Mouse (Mus musculus) R1 (cell line): Measurements from ENCODE around the gene Ascl3.

ENCODE experiments used
- DNase-seq: peaks from one replicate; pipeline ENCODE4 v3.0.0-alpha.2; 2018; ENCODE audit warnings: low read depth, low spot score

The Ascl3 gene

DNA sequence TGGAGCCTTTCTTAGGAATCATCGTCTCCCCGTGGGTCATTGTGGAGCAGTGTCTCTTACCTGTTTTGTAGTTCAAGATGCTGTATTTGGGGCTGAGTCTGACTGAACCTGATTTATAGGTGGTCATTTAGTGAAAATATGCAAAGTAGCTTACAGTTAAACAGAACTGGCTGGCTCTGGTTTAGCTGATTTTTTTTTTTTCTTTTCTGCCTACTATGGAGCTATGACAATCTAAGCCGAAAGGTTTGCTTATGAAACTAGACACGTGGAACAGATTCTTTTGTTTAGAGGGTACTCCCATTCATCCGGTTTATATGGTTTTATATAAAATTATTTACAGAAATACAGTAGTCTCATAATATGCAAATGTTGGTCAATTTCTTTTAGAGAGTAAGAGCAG is at the start of gene Ascl3:
Gene Ascl3, minus strand, starts transcription at position 101 of the 400 bp plus-strand sequence.
- DNase-seq: no peak

GRCm38 (mm10) chr7:109781087-109781469 is 49.6 kb upstream of the Ascl3 start:
- DNase-seq: peak; percentile 44

DNA sequence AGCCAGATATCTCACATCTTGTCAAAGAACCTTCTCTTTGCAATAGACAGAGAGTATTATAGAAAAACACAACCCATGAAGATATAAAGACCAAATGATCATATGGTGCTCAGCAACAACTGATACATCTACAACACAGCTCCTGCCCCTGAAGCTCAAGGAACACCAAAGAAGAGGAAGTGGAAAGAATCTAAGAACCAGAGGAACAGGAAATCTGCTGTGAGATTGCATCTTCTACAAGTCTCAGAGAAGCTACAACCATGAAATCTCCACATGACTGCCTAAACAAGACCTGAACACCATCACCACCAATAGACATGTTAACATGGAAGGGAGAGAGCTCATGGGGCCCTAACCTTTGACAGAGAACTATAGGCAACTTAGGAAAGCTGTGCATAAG is 40.7 kb upstream of the Ascl3 start:
- DNase-seq: no peak

GRCm38 (mm10) chr7:109768699-109769383 is 37.3 kb upstream of the Ascl3 start:
- DNase-seq: no peak

- DNase-seq: no peak
These were observed 36.2 kb upstream of the Ascl3 start for GRCm38 (mm10) chr7:109767575-109768350.

GRCm38 (mm10) chr7:109764009-109764408 is 32.5 kb upstream of the Ascl3 start:
- DNase-seq: no peak

GRCm38 (mm10) chr7:109756291-109756690 is 24.8 kb upstream of the Ascl3 start:
- DNase-seq: no peak

- no peak for DNase-seq
These were observed 22.5 kb upstream of the Ascl3 start for GRCm38 (mm10) chr7:109754034-109754433.

- peak; percentile 64 for DNase-seq
These were observed 20.7 kb upstream of the Ascl3 start, which contains the start of gene Tmem9b for GRCm38 (mm10) chr7:109752008-109752925. Gene Tmem9b, minus strand, starts transcription at chr7:109752875.

- no peak for DNase-seq
These were observed 20.0 kb upstream of the Ascl3 start for GRCm38 (mm10) chr7:109751427-109752007.

GRCm38 (mm10) chr7:109747747-109748146 is 16.2 kb upstream of the Ascl3 start:
- DNase-seq: no peak

GRCm38 (mm10) chr7:109741703-109742102 is 10.2 kb upstream of the Ascl3 start:
- no peak for DNase-seq

- no peak for DNase-seq
These were observed 9.5 kb upstream of the Ascl3 start for GRCm38 (mm10) chr7:109741060-109741459.

DNA sequence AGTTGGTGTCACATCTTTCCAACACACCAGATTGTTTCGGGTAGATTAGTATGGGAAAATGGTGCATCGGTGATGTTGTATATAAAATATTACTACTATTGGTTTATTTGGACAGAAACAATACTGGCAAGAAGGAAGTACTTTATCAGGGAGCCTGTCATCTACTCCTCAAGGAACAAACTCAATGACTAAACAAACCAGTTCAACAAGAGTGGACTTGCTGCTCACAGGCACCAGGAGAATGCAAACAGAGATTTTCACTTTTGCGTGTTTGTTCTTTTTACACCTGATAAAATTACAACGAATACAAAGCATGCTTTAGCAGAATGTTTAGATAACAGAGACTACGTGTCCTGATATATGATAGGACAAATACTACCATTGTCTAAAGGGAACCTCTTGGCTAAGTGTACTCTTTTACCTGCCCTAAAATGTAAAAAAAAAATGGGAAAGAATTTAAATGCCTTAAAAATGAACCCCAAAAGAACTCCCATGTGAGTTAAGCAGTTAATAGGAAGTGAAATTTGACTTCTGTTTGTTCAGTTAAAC is 8.4 kb upstream of the Ascl3 start:
- DNase-seq: no peak

- no peak for DNase-seq
These were observed 3.3 kb upstream of the Ascl3 start for GRCm38 (mm10) chr7:109734806-109735205.

DNA sequence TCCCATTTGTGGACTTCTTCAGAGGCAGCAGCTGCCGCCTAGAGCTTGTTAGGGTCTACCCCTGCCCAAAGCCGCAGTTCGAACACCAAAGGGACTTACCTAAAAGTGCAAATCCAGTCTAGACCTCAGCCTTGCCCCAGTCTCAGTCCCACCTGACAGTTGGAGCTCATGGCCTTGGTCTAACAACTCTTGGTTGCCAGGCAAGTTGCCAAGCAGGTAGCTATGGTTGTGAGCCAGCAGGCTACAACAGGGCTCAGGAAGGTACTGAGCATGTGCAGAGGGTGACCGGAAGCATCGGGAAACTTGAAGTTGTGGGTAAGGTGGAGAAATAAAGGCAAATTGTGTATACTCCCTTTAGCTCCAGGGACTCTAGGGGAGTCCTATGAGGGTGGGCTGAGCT is 7.8 kb downstream of the Ascl3 start, which contains the start of gene BC051019:
Gene BC051019, minus strand, starts transcription at position 154 of the 400 bp plus-strand sequence.
- peak; percentile 25 for DNase-seq

- DNase-seq: peak; percentile 34
These were observed 8.4 kb downstream of the Ascl3 start for GRCm38 (mm10) chr7:109723114-109723513.

- peak; percentile 87 for DNase-seq
These were observed 8.9 kb downstream of the Ascl3 start for GRCm38 (mm10) chr7:109722618-109723017.

- peak; percentile 64 for DNase-seq
These were observed 12.2 kb downstream of the Ascl3 start for GRCm38 (mm10) chr7:109719286-109719685.

DNA sequence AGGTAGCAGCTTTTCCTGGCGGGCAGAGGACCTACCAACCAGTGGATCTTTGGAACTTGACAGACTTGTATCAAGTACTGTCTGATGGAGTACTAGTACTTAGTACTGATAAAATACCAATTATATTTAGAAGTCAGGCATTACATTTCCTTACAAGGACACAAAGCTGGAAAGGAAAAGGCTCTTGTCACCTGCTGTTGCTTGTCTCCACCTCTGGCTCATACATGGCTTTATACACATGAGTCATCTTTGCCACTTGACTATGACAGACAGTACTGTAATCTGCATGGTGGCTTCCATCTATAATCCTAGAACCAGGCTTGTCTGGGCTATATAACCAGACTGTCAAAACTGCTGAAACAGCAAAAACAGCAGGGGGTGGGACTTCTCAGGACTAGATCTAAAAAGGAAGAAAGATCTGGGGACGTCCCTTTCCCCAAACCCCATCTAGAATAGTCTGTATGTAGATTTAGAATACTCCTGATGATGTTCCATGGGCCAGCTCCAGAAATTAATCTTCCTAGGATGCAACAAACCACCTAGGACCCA is 18.0 kb downstream of the Ascl3 start:
- no peak for DNase-seq

- no peak for DNase-seq
These were observed 19.3 kb downstream of the Ascl3 start for GRCm38 (mm10) chr7:109712198-109712597.
